Mouse (Mus musculus): ENCODE data around the gene Muc5b. TPM values are rescaled to one million over a fixed set of nuclear protein-coding genes. Genes with fewer than 3 reads are reported as not detected.
A peak's percentile ranks its signal among the peaks of the same experiment; 100 is the strongest.

Muc5b gene
- polyA plus RNA-seq, 1 experiment from 2014 or later = 0.04 TPM

- H3K27me3 ChIP-seq = no peaks in the 10 kb centered on the region
- H3K27ac ChIP-seq (replicated peaks) = no peak overlapping the region
- no peak for ATAC-seq (ENCODE audit: low read depth)
- H3K9ac ChIP-seq = no peak overlapping the region
- 87% methylated on average over 9 of the region's 9 CpGs for WGBS
- H3K4me1 ChIP-seq (replicated peaks) = no peaks in the 10 kb centered on the region; the same call in 1 of the 2 replicates
- no peaks in the 10 kb centered on the region for H3K9me3 ChIP-seq
- H3K36me3 ChIP-seq = no peaks in the 10 kb centered on the region
- no peak overlapping the region for H3K4me3 ChIP-seq
- no peak overlapping the region for H3K4me2 ChIP-seq
Observed at GRCm38 (mm10) chr7:141824398-141824797, 14.5 kb upstream of the Muc5b start.

DNA sequence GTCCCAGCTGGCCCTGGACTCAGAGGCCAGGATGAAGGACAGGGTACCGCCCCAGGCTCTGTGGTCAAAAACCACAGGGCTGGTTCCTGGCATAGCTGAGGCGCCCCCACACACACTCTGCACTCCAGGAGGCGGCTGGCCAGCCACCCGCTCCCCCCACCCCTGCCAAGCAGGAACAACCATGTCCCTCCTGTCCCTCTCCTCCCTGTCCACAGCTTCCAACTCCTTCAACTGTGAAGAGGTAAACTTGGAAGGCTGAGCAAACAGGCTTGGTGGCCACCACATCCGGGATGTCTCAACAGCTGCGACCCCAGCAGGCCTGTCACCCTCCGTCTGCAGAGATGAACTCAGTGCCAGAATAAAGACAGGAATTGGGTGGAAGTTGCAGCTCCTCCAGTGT lies 2.9 kb upstream of the Muc5b start:
- H3K4me3 ChIP-seq = no peak overlapping the region
- H3K4me1 ChIP-seq (replicated peaks) = no peaks in the 10 kb centered on the region
- no peak overlapping the region for H3K27ac ChIP-seq (replicated peaks)
- no peak overlapping the region for H3K9ac ChIP-seq
- 92% methylated on average over 7 of the region's 7 CpGs for WGBS
- H3K4me2 ChIP-seq = no peak overlapping the region
- no peak for ATAC-seq (ENCODE audit: low read depth)
- H3K9me3 ChIP-seq = no peaks in the 10 kb centered on the region
- no peaks in the 10 kb centered on the region for H3K27me3 ChIP-seq
- no peaks in the 10 kb centered on the region for H3K36me3 ChIP-seq

DNA sequence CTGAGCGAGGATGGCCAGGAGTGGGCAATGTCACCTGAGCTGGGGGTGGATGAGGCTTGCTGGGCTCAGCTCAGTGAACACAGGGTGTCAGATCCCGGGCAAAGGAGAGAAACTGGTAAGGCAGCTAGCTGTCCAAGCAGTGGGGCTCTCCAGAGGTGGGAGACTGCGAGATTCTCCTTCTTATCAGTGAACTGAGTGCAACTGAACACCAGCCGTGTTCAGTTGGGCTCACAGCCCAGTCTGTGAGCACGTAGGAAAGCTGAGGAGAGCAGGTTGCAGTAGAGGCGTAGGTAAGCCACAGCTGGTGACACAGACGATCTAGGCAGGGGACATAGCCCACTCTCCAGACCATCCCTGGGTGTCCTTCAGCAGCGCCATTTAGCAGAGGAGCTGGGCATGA lies 2.4 kb upstream of the Muc5b start:
- Histone ChIP-seq H3K4me1 (replicated peaks) (no peaks in the 10 kb centered on the region), H3K27me3 (no peaks in the 10 kb centered on the region), H3K36me3 (no peaks in the 10 kb centered on the region), H3K9me3 (no peaks in the 10 kb centered on the region), H3K27ac (replicated peaks) (no peak overlapping the region), H3K4me3 (no peak overlapping the region), H3K4me2 (no peak overlapping the region), H3K9ac (no peak overlapping the region)
- WGBS = 84% methylated on average over 8 of the region's 8 CpGs
- no peak for ATAC-seq (ENCODE audit: low read depth)

DNA sequence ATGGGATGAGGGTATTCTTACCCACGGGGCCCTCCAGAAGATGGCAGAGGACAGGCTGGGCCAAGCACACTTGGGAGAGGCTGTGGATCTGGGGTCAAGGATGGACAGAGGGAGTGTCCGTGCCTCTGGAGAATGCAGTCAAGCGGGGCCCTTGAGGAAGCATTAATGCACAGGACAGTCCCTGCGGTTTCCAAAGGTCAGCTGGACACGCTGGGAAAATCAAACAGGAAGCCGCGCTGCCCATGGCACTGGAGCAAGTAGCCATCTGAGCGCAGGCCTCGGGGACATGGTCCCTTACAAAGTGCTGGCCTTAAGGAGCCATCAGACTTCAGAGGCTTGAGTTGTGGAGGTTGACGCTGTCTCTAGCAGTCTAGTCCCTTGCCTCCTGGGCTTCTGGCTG lies 1.5 kb downstream of the Muc5b start:
- no peak for ATAC-seq (ENCODE audit: low read depth)

GRCm38 (mm10) chr7:141861046-141861445 lies 22.2 kb downstream of the Muc5b start:
- Histone ChIP-seq H3K4me2 (no peak overlapping the region), H3K4me3 (no peak overlapping the region), H3K4me1 (replicated peaks) (no peaks in the 10 kb centered on the region), H3K9me3 (no peaks in the 10 kb centered on the region), H3K9ac (no peak overlapping the region), H3K27ac (replicated peaks) (no peak overlapping the region), H3K36me3 (no peaks in the 10 kb centered on the region), H3K27me3 (no peaks in the 10 kb centered on the region)
- 89% methylated on average over 4 of the region's 4 CpGs for WGBS
- no peak for ATAC-seq (ENCODE audit: low read depth)

More for the DNA sequence above, 1.5 kb downstream of the Muc5b start:
- Histone ChIP-seq H3K27ac (replicated peaks) (no peak overlapping the region), H3K4me3 (no peak overlapping the region), H3K27me3 (no peaks in the 10 kb centered on the region), H3K4me2 (no peak overlapping the region), H3K9me3 (no peaks in the 10 kb centered on the region), H3K9ac (no peak overlapping the region), H3K4me1 (replicated peaks) (no peaks in the 10 kb centered on the region), H3K36me3 (no peaks in the 10 kb centered on the region)
- 83% methylated on average over 10 of the region's 10 CpGs for WGBS

DNA sequence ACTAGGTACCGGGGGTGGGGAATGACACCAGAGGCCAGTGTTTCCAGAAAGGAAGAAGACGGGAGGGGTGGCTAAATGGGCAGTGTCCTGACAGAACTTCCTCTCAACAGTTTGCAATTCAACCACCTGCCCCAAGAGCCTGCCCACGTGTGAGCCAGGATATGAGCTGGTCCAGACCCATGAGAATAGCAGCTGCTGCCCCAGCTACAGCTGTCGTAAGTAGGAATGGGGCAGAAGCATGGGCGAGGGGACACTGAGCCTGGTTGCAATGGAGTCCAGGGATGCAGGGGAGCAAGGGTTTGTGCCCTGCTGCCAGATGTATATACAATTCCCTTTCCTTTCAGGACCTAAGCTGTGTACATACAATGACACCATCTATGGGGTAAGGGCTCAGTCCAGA lies 30.8 kb downstream of the Muc5b start:
- 81% methylated on average over 5 of the region's 5 CpGs for WGBS
- Histone ChIP-seq H3K4me3 (no peak overlapping the region), H3K9ac (no peak overlapping the region), H3K4me2 (no peak overlapping the region), H3K9me3 (no peaks in the 10 kb centered on the region), H3K27ac (replicated peaks) (no peak overlapping the region), H3K27me3 (no peaks in the 10 kb centered on the region), H3K4me1 (replicated peaks) (no peaks in the 10 kb centered on the region), H3K36me3 (peaks cover 32% of the 10 kb centered on the region)
- ATAC-seq (ENCODE audit: low read depth) = no peak

DNA sequence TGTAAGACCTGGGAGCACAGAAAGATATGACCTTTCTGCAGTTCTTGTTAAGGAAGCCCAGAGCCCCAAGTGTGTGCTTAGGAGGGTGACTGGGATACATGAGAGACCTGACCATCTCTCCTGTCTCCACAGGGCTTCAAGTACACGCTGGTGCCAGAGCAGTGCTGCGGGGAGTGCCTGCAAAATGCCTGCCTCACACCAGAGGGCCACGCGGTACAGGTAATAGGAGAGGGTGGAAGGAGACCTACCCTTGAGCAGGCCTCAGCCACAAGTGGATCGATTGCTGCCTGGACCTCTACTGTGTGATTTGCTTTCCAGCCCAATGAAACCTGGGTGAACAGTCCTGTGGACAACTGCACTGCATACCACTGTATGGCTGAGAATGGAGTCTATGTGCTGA lies 31.7 kb downstream of the Muc5b start:
- Histone ChIP-seq H3K27me3 (no peaks in the 10 kb centered on the region), H3K36me3 (peaks cover 38% of the 10 kb centered on the region), H3K4me2 (no peak overlapping the region), H3K9ac (no peak overlapping the region), H3K4me3 (no peak overlapping the region), H3K27ac (replicated peaks) (no peak overlapping the region), H3K4me1 (replicated peaks) (no peaks in the 10 kb centered on the region), H3K9me3 (no peaks in the 10 kb centered on the region)
- WGBS = 87% methylated on average over 5 of the region's 5 CpGs
- ATAC-seq (ENCODE audit: low read depth) = no peak

DNA sequence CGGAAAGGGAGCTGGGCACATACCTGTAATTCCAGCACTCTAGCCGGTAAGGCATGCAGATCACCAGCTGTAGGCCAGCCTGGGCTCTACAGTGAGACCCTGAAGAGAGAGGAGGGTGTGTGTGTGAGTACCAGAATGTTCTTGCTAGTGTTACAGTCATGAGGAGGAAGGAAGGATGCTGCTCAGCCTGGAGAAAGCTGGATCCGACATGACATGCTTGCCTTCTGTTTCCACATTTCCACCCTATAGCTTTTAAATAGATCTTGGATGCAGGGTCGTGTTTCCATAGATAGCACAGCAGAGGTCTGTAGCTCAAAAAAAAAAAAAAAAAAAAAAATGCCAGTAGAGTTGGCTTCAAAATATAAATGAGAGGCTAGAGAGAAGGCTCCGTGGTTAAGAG lies 36.0 kb downstream of the Muc5b start:
- H3K4me2 ChIP-seq = no peak overlapping the region
- no peaks in the 10 kb centered on the region for H3K4me1 ChIP-seq (replicated peaks)
- peaks cover 73% of the 10 kb centered on the region for H3K36me3 ChIP-seq
- H3K9ac ChIP-seq = no peak overlapping the region
- WGBS = 91% methylated on average over 5 of the region's 5 CpGs
- no peaks in the 10 kb centered on the region for H3K27me3 ChIP-seq
- no peaks in the 10 kb centered on the region for H3K9me3 ChIP-seq
- no peak overlapping the region for H3K4me3 ChIP-seq
- ATAC-seq (ENCODE audit: low read depth) = no peak
- no peak overlapping the region for H3K27ac ChIP-seq (replicated peaks)

DNA sequence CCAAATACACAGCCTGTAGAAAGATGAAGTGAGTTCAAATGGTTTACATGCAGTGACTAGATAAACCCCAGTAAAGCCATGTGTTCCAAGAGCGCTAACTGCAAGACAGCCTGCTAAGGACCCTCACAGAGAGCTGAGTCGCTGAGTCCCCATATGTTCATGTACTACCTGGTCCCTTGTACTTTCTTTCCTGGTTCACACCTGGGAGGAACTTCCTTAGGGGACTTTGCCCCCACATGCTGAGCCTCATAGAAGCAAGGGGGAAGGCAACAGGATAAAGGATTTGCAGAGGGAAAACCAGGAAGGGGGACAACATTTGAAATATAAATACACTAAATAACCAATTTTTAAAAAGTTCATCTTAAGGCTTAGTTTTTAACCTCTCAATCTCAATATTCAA lies 39.9 kb downstream of the Muc5b start:
- H3K4me3 ChIP-seq = no peak overlapping the region
- no peak overlapping the region for H3K27ac ChIP-seq (replicated peaks)
- 95% methylated on average over 2 of the region's 2 CpGs for WGBS
- no peaks in the 10 kb centered on the region for H3K4me1 ChIP-seq (replicated peaks)
- H3K9ac ChIP-seq = no peak overlapping the region
- H3K4me2 ChIP-seq = no peak overlapping the region
- H3K36me3 ChIP-seq = peaks cover 86% of the 10 kb centered on the region
- H3K9me3 ChIP-seq = no peaks in the 10 kb centered on the region
- ATAC-seq (ENCODE audit: low read depth) = no peak
- H3K27me3 ChIP-seq = no peaks in the 10 kb centered on the region

- no peaks in the 10 kb centered on the region for H3K9me3 ChIP-seq
- H3K4me2 ChIP-seq = no peak overlapping the region
- WGBS = 97% methylated on average over 7 of the region's 7 CpGs
- H3K27ac ChIP-seq (replicated peaks) = no peak overlapping the region
- H3K4me3 ChIP-seq = no peak overlapping the region
- peaks cover 4% of the 10 kb centered on the region for H3K4me1 ChIP-seq (replicated peaks)
- H3K36me3 ChIP-seq = peaks cover 62% of the 10 kb centered on the region
- no peak for ATAC-seq (ENCODE audit: low read depth)
- no peak overlapping the region for H3K9ac ChIP-seq
- H3K27me3 ChIP-seq = no peaks in the 10 kb centered on the region
Observed at GRCm38 (mm10) chr7:141892151-141892550, 53.3 kb downstream of the Muc5b start.

DNA sequence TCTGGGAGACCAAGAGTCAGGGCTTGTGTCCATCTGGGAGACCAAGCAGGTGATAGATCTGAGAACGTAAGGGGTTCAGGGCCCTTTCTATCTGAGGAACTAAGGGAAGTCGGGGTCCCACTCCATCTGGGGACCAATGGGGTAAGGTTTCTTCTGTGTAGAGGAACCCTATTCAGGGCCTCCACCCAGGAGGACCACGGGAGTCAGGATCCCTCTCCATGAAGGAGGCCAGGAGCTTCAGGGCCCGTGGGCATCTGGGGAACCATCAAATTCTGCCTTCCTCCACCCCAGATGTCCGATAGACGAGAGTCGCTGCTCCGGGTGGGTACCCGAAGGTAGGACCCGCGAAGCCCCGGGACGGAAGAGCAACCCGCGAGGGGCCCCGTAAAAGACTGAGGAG lies 63.0 kb downstream of the Muc5b start:
- Histone ChIP-seq H3K36me3 (no peaks in the 10 kb centered on the region), H3K4me3 (peak overlapping the region; percentile 92), H3K4me1 (replicated peaks) (peaks cover 40% of the 10 kb centered on the region), H3K27ac (replicated peaks) (peak overlapping the region; percentile 87), H3K4me2 (peak overlapping the region; percentile 86), H3K27me3 (peaks cover 21% of the 10 kb centered on the region), H3K9me3 (no peaks in the 10 kb centered on the region), H3K9ac (peak overlapping the region; percentile 97)
- WGBS = under 1% methylated on average over 16 of the region's 16 CpGs
- ATAC-seq (ENCODE audit: low read depth) = peak; percentile 66

DNA sequence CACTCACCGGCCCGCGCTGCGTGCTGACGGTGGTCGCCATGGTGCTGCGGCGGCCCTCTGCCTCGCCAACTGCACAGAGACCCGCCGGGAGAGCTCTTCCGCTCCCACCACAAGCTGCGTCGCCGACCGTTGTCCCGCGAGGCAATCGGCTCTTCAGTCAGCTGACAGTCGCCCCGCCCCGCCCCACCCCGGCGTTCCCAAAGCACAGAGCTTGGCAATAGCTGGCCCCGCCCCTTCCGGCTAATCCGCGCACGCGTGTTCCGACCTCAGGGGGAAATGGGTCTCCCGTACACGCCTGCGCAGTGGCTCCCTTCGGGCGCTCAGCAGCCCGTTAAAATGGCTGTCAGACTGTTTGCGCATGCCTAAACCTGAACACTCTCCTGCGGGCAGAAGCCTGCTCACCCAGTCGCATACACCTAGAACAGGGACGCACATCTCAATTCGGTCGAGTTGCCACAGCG lies 63.4 kb downstream of the Muc5b start:
- Histone ChIP-seq H3K4me3 (peak overlapping the region; percentile 92), H3K27ac (replicated peaks) (peak overlapping the region; percentile 87), H3K4me2 (peak overlapping the region; percentile 86), H3K9ac (peak overlapping the region; percentile 97), H3K4me1 (replicated peaks) (peaks cover 35% of the 10 kb centered on the region), H3K27me3 (peaks cover 21% of the 10 kb centered on the region), H3K9me3 (no peaks in the 10 kb centered on the region), H3K36me3 (no peaks in the 10 kb centered on the region)
- peak; percentile 97 for ATAC-seq (ENCODE audit: low read depth)
- WGBS = under 1% methylated on average over 44 of the region's 44 CpGs

GRCm38 (mm10) chr7:141902791-141903190 lies 63.9 kb downstream of the Muc5b start:
- no peak for ATAC-seq (ENCODE audit: low read depth)

More at GRCm38 (mm10) chr7:141902791-141903190, 63.9 kb downstream of the Muc5b start:
- Histone ChIP-seq H3K27ac (replicated peaks) (peak overlapping the region; percentile 84), H3K4me2 (peak overlapping the region; percentile 61), H3K36me3 (no peaks in the 10 kb centered on the region), H3K9me3 (no peaks in the 10 kb centered on the region), H3K4me3 (peak overlapping the region; percentile 92), H3K9ac (peak overlapping the region; percentile 70), H3K27me3 (peaks cover 21% of the 10 kb centered on the region), H3K4me1 (replicated peaks) (peaks cover 30% of the 10 kb centered on the region)
- WGBS = 67% methylated on average over 4 of the region's 4 CpGs
